Mouse (Mus musculus) ovary, postnatal 14 days (tissue): ENCODE data around the gene Thpo.

Source experiments
- DNase-seq: peaks from one replicate; pipeline ENCODE4 v3.0.0; 2022; ENCODE audit warnings: low spot score

Gene Thpo

GRCm38 (mm10) chr16:20703699-20704400 is 30.5 kb downstream of the Thpo start:
- no peak for DNase-seq

GRCm38 (mm10) chr16:20703071-20703470 is 31.2 kb downstream of the Thpo start:
- no peak for DNase-seq

- DNase-seq = peak; percentile 71
Observed at GRCm38 (mm10) chr16:20702522-20702893, 31.8 kb downstream of the Thpo start.

- DNase-seq = no peak
Observed at GRCm38 (mm10) chr16:20701729-20702521, 32.4 kb downstream of the Thpo start.

- no peak for DNase-seq
Observed at GRCm38 (mm10) chr16:20701316-20701715, 33.0 kb downstream of the Thpo start.

- DNase-seq = no peak
Observed at GRCm38 (mm10) chr16:20700036-20700435, 34.3 kb downstream of the Thpo start.

- DNase-seq = no peak
Observed at GRCm38 (mm10) chr16:20699266-20699665, 35.0 kb downstream of the Thpo start.

GRCm38 (mm10) chr16:20695622-20696323 is 38.5 kb downstream of the Thpo start:
- peak; percentile 87 for DNase-seq

GRCm38 (mm10) chr16:20694781-20695180 is 39.5 kb downstream of the Thpo start:
- DNase-seq = no peak

GRCm38 (mm10) chr16:20693111-20693701 is 41.1 kb downstream of the Thpo start, which contains the start of gene Fam131a:
Gene Fam131a, plus strand, starts transcription at chr16:20693241.
- DNase-seq = peak; percentile 78

GRCm38 (mm10) chr16:20692241-20692965 is 41.9 kb downstream of the Thpo start:
- DNase-seq = no peak

- DNase-seq = no peak
Observed at GRCm38 (mm10) chr16:20691617-20692016, 42.7 kb downstream of the Thpo start.

GRCm38 (mm10) chr16:20690774-20691173 is 43.5 kb downstream of the Thpo start:
- no peak for DNase-seq

GRCm38 (mm10) chr16:20677974-20678675 is 56.2 kb downstream of the Thpo start:
- peak; percentile 52 for DNase-seq

- DNase-seq = no peak
Observed at GRCm38 (mm10) chr16:20677380-20677779, 56.9 kb downstream of the Thpo start.

- no peak for DNase-seq
Observed at GRCm38 (mm10) chr16:20676702-20677101, 57.6 kb downstream of the Thpo start.

- no peak for DNase-seq
Observed at GRCm38 (mm10) chr16:20675213-20675612, 59.1 kb downstream of the Thpo start.
